Mouse (Mus musculus): ENCODE data around the gene Stk24.

DNA sequence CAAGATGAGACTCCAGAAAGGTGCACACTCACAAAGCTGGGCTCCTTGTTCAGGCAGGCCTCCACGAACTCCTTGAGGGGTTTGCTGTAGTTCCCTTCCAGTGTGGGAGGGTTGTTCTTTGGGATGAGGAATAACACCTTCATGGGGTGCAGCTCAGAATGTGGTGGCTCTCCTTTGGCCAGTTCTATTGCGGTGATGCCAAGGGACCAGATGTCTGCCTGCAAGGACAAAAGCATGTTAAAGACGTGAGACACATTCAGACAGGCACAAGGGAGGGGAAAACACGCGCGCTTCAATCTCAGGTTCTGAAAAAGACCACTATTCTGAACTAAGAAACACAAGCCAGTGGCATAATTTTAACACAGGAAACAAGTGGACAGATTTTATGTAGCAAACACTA, 82.7 kb downstream of the Stk24 start:
- no peak for TF ChIP-seq CTCF (IDR thresholded peaks at IDR 0.05; ENCODE audit: low read depth, low read length)
- TF ChIP-seq POLR2A (IDR thresholded peaks at IDR 0.05; ENCODE audit: borderline replicate concordance, low read depth, low read length), result no peak
